ENCODE assay signal across 15 mouse cellular contexts in genomic region chr7:19736389-19737057, GRCm38 (mm10). TPM values are rescaled to one million over a fixed set of nuclear protein-coding genes. Genes with fewer than 3 reads are reported as not detected.
A peak's percentile ranks its signal among the peaks of the same experiment; 100 is the strongest.
DNase-seq lines count a peak whose midpoint lies in the region; ATAC-seq and TF ChIP-seq lines count a peak whose summit lies in the region.
"Had no signal": no experiment of that assay in that cellular context is flagged by ENCODE, and none has a peak within 500 bp of the region (broad histone marks: within the 10 kb centered on the region; RNA-seq: fewer than 3 reads in every experiment).

No protein-coding gene starts in this region.

- H3K27ac ChIP-seq in heart, embryonic 11.5 days (ENCODE audit: low read depth, low read length) = peak overlapping the region; percentile 29
- H3K27ac ChIP-seq in ES-E14 (ENCODE audit: insufficient read depth, low read depth, low read length, poor library complexity, severe bottlenecking) = peak overlapping the region; percentile 8; the same call in 1 of the 2 replicates
- H3K27ac ChIP-seq in liver, embryonic 11.5 days (ENCODE audit: low read depth, low read length) = peak overlapping the region; percentile 88
- H3K27ac ChIP-seq in hindbrain, embryonic 10.5 days = no peak overlapping the region; the same call in 1 of the 2 replicates
- H3K27ac ChIP-seq: hindbrain, postnatal 0 days; layer of hippocampus, adult 2 months had no signal

- intact Hi-C loops in heart, postnatal 25 days (cut with DNase I) = no loop called here

- H3K4me3 ChIP-seq in heart, embryonic 11.5 days (ENCODE audit: low read depth, low read length) = no peak overlapping the region; the same call in 1 of the 2 replicates
- H3K4me3 ChIP-seq in ES-E14 (ENCODE audit: insufficient read depth in 1 of 2, low read depth in 1 of 2, low read length in 2 of 2, poor library complexity in 1 of 2, severe bottlenecking in 1 of 2) = no peak overlapping the region
- H3K4me3 ChIP-seq in liver, embryonic 11.5 days (ENCODE audit: low read depth, low read length) = 0 out of 2 replicates have a peak overlapping the region, but pooled peaks have one; percentile 21
- no peak overlapping the region for H3K4me3 ChIP-seq in hindbrain, embryonic 10.5 days
- H3K4me3 ChIP-seq: layer of hippocampus, adult 2 months had no signal

- H3K9me3 ChIP-seq in heart, embryonic 11.5 days (replicated peaks; ENCODE audit: control insufficient read depth, low read length) = no peaks in the 10 kb centered on the region
- H3K9me3 ChIP-seq in ES-E14 (ENCODE audit: control insufficient read depth, insufficient read depth, low read depth, low read length) = no peaks in the 10 kb centered on the region
- H3K9me3 ChIP-seq in liver, embryonic 11.5 days (ENCODE audit: control insufficient read depth, low read length) = no peaks in the 10 kb centered on the region
- H3K9me3 ChIP-seq in hindbrain, embryonic 10.5 days = 0 out of 2 replicates have a peak, but pooled peaks cover 4% of the 10 kb centered on the region

- H3K36me3 ChIP-seq in heart, embryonic 11.5 days (ENCODE audit: control insufficient read depth, insufficient read depth, low read length) = peaks cover 36% of the 10 kb centered on the region
- H3K36me3 ChIP-seq in ES-E14 (ENCODE audit: control insufficient read depth, insufficient read depth, low read length, poor library complexity, severe bottlenecking) = peaks cover 71% of the 10 kb centered on the region
- H3K36me3 ChIP-seq in liver, embryonic 11.5 days (ENCODE audit: control insufficient read depth, insufficient read depth, low read length) = peaks cover 27% of the 10 kb centered on the region
- H3K36me3 ChIP-seq in hindbrain, embryonic 10.5 days = peaks cover 81% of the 10 kb centered on the region

- peak; percentile 53; the same call in 1 of the 2 replicates for ATAC-seq in heart, embryonic 11.5 days (replicated peaks; ENCODE audit: insufficient number of reproducible peaks, low FRiP score, low TSS enrichment)
- peak; percentile 92 for ATAC-seq in liver, embryonic 11.5 days (replicated peaks; ENCODE audit: low FRiP score)
- ATAC-seq: hindbrain, postnatal 0 days had no signal

- H3K4me2 ChIP-seq in heart, embryonic 11.5 days = peak overlapping the region; percentile 34
- H3K4me2 ChIP-seq in liver, embryonic 11.5 days = peak overlapping the region; percentile 49

- in situ Hi-C loops in ES-E14 (cut with MboI; ENCODE audit: low sequenced_read_pairs in 2 of 2, unreplicated experiment in 2 of 2) = no loop called here

- no peaks in the 10 kb centered on the region for H3K27me3 ChIP-seq in heart, embryonic 11.5 days (ENCODE audit: control insufficient read depth, insufficient read depth, low read length)
- H3K27me3 ChIP-seq in liver, embryonic 11.5 days (replicated peaks; ENCODE audit: control insufficient read depth, insufficient read depth, low read length) = no peaks in the 10 kb centered on the region
- H3K27me3 ChIP-seq in hindbrain, embryonic 10.5 days (ENCODE audit: insufficient read depth, poor library complexity, severe bottlenecking) = no peaks in the 10 kb centered on the region

- 82% methylated on average over 16 of the region's 16 CpGs for WGBS in heart, embryonic 11.5 days (ENCODE audit: insufficient replicate concordance)
- 44% methylated on average over 16 of the region's 16 CpGs for WGBS in liver, embryonic 11.5 days
- 95% methylated on average over 16 of the region's 16 CpGs for WGBS in hindbrain, embryonic 10.5 days

- H3K9ac ChIP-seq in heart, embryonic 11.5 days (ENCODE audit: low read depth, low read length) = no peak overlapping the region
- H3K9ac ChIP-seq in ES-E14 (ENCODE audit: insufficient read depth, low read depth, low read length, poor library complexity, severe bottlenecking) = no peak overlapping the region
- H3K9ac ChIP-seq in liver, embryonic 11.5 days (ENCODE audit: low read depth, low read length) = peak overlapping the region; percentile 35; the same call in 1 of the 2 replicates

- H3K4me1 ChIP-seq in heart, embryonic 11.5 days (ENCODE audit: control insufficient read depth, insufficient read depth, low read length) = peaks cover 3% of the 10 kb centered on the region
- H3K4me1 ChIP-seq in ES-E14 (ENCODE audit: control insufficient read depth in 2 of 2, insufficient read depth in 2 of 2, low read length in 2 of 2, poor library complexity in 1 of 2) = peaks cover 2 to 25% of the 10 kb centered on the region in 2 experiments; a peak in 3 of 4 replicates
- H3K4me1 ChIP-seq in liver, embryonic 11.5 days (replicated peaks; ENCODE audit: control insufficient read depth, insufficient read depth, low read length) = peaks cover 27% of the 10 kb centered on the region
- H3K4me1 ChIP-seq in hindbrain, embryonic 10.5 days (replicated peaks) = peaks cover 11% of the 10 kb centered on the region

- no peak for DNase-seq in heart, postnatal 25 days (ENCODE audit: low spot score)
- no peak for DNase-seq in ES-E14 (ENCODE audit: low read depth, low spot score)
- DNase-seq in c-Kit-positive CD71-positive TER-119-negative erythroid progenitor cells, embryonic 14.5 days (ENCODE audit: low read depth) = peak; percentile 78
- DNase-seq in liver, embryonic 11.5 days (ENCODE audit: low spot score) = peak; percentile 71
- no peak for DNase-seq in frontal cortex, adult 2 months (ENCODE audit: extremely low spot score in 1 of 2, low spot score in 1 of 2)
- DNase-seq in retina, postnatal 1 day = no peak
- no peak for DNase-seq in hindbrain, embryonic 10.5 days (ENCODE audit: low spot score)
- DNase-seq: B cell, adult 2 months; lung, adult 2 months; right cerebral cortex, postnatal 25 days; thymus, postnatal 14 days had no signal

TF ChIP-seq in ES-E14, 5 proteins besides CTCF, POLR2A, EP300 and RAD21:
- TF ChIP-seq MAFK (IDR thresholded peaks at IDR 0.05; ENCODE audit: insufficient read depth, low read depth, low read length) (no peak), ZC3H11A (IDR thresholded peaks at IDR 0.05; ENCODE audit: borderline replicate concordance, low read depth, low read length) (no peak), CHD2 (IDR thresholded peaks at IDR 0.05; ENCODE audit: low read depth, low read length) (no peak), ZNF384 (IDR thresholded peaks at IDR 0.05; ENCODE audit: low read depth, low read length) (no peak), HCFC1 (IDR thresholded peaks at IDR 0.05; ENCODE audit: borderline replicate concordance, insufficient read depth, low read length) (no peak)

RNA-seq across cellular contexts. Expression of gene Nectin2, which starts 13.8 kb away (rescaled TPM):
- 87.0 and 100 TPM in 2 replicates for polyA plus RNA-seq in heart, embryonic 11.5 days (2014; fragmentation: Nextera tagmentation; extraction: Ambion mirVana)
- total RNA-seq in heart, postnatal 25 days (2021) = 10 to 100 TPM; 31.1 to 31.9 TPM
- total RNA-seq in ES-E14 (2012; rRNA removed) = 241 and 392 TPM in 2 replicates
- polyA plus RNA-seq in liver, embryonic 11.5 days (2014; fragmentation: Nextera tagmentation; extraction: Ambion mirVana) = 55.9 and 58.4 TPM in 2 replicates
- 7.6 and 7.7 TPM in 2 replicates for polyA plus RNA-seq in frontal cortex, adult 2 months (2012; rRNA removed)
- 89.0 and 99.8 TPM in 2 replicates for polyA plus RNA-seq in hindbrain, embryonic 10.5 days (2016; fragmentation: Nextera tagmentation; extraction: Ambion mirVana)

RNA-seq across cellular contexts. Expression of gene Tomm40, which starts 21.3 kb away (rescaled TPM):
- 142 and 154 TPM in 2 replicates for polyA plus RNA-seq in heart, embryonic 11.5 days (2014; fragmentation: Nextera tagmentation; extraction: Ambion mirVana)
- total RNA-seq in heart, postnatal 25 days (2021) = 100 to 1,000 TPM; 112 to 113 TPM
- 342 and 366 TPM in 2 replicates for total RNA-seq in ES-E14 (2012; rRNA removed)
- 259 and 264 TPM in 2 replicates for polyA plus RNA-seq in liver, embryonic 11.5 days (2014; fragmentation: Nextera tagmentation; extraction: Ambion mirVana)
- 115 and 118 TPM in 2 replicates for polyA plus RNA-seq in frontal cortex, adult 2 months (2012; rRNA removed)
- polyA plus RNA-seq in hindbrain, embryonic 10.5 days (2016; fragmentation: Nextera tagmentation; extraction: Ambion mirVana) = 209 and 211 TPM in 2 replicates

RNA-seq across cellular contexts. Expression of gene Bcam, which starts 34.3 kb away (rescaled TPM):
- 163 and 173 TPM in 2 replicates for polyA plus RNA-seq in heart, embryonic 11.5 days (2014; fragmentation: Nextera tagmentation; extraction: Ambion mirVana)
- total RNA-seq in heart, postnatal 25 days (2021) = 100 to 1,000 TPM; 220 to 229 TPM
- total RNA-seq in ES-E14 (2012; rRNA removed) = 167 and 309 TPM in 2 replicates
- 17.5 and 21.8 TPM in 2 replicates for polyA plus RNA-seq in liver, embryonic 11.5 days (2014; fragmentation: Nextera tagmentation; extraction: Ambion mirVana)
- polyA plus RNA-seq in frontal cortex, adult 2 months (2012; rRNA removed) = 22.2 and 23.0 TPM in 2 replicates
- 46.8 and 57.3 TPM in 2 replicates for polyA plus RNA-seq in hindbrain, embryonic 10.5 days (2016; fragmentation: Nextera tagmentation; extraction: Ambion mirVana)
- total RNA-seq: neutrophil, adult 5-6 weeks had no signal

RNA-seq across cellular contexts. Expression of gene Apoe, which starts 37.5 kb away (rescaled TPM):
- 357 and 371 TPM in 2 replicates for polyA plus RNA-seq in heart, embryonic 11.5 days (2014; fragmentation: Nextera tagmentation; extraction: Ambion mirVana)
- 100 to 1,000 TPM; 309 to 319 TPM for total RNA-seq in heart, postnatal 25 days (2021)
- total RNA-seq in ES-E14 (2012; rRNA removed) = 683 and 2,144 TPM in 2 replicates
- polyA plus RNA-seq in liver, embryonic 11.5 days (2014; fragmentation: Nextera tagmentation; extraction: Ambion mirVana) = 1,439 and 1,470 TPM in 2 replicates
- polyA plus RNA-seq in frontal cortex, adult 2 months (2012; rRNA removed) = 6,067 and 6,377 TPM in 2 replicates
- 179 and 230 TPM in 2 replicates for polyA plus RNA-seq in hindbrain, embryonic 10.5 days (2016; fragmentation: Nextera tagmentation; extraction: Ambion mirVana)

RNA-seq across cellular contexts. Expression of gene Apoc1, which starts 44.1 kb away (rescaled TPM):
- 6.9 and 10.8 TPM in 2 replicates for polyA plus RNA-seq in heart, embryonic 11.5 days (2014; fragmentation: Nextera tagmentation; extraction: Ambion mirVana)
- total RNA-seq in heart, postnatal 25 days (2021) = 1 to 10 TPM; 1.4 to 2.2 TPM
- 72.3 and 106 TPM in 2 replicates for total RNA-seq in ES-E14 (2012; rRNA removed)
- polyA plus RNA-seq in liver, embryonic 11.5 days (2014; fragmentation: Nextera tagmentation; extraction: Ambion mirVana) = 173 and 199 TPM in 2 replicates
- polyA plus RNA-seq in frontal cortex, adult 2 months (2012; rRNA removed) = 3.3 and 4.7 TPM in 2 replicates
- 2.2 and 2.3 TPM in 2 replicates for polyA plus RNA-seq in hindbrain, embryonic 10.5 days (2016; fragmentation: Nextera tagmentation; extraction: Ambion mirVana)

Comparison
In these comparisons a context has a peak if more than half of its experiments do, and no peak if none do; other contexts are left out.
1. DNase-seq: peak in c-Kit-positive CD71-positive TER-119-negative erythroid progenitor cells, embryonic 14.5 days (single experiment) and liver, embryonic 11.5 days (single experiment); none in heart, postnatal 25 days (single experiment), ES-E14 (single experiment), frontal cortex, adult 2 months (0 of 2), retina, postnatal 1 day (single experiment) and hindbrain, embryonic 10.5 days (single experiment).